Mouse (Mus musculus) adrenal gland (tissue): Measurements from ENCODE around the gene Selenon.

Experiments used
- microRNA-seq, 2 experiments: library from miRNA; unstranded; fragments of <30 nt; microRNA quantifications; one replicate each; pipeline ENCODE4; 2019

Gene Selenon

Small RNAs within 50 kb of the gene (microRNA-seq; reads per million reads assigned to microRNA genes)
- gene Mir6403, result 0 reads per million in 2 experiments
